Mouse (Mus musculus) hematopoietic stem cell, adult 5-6 weeks (primary cell): ENCODE results near the gene Krt14. TPM values are rescaled to one million over a fixed set of nuclear protein-coding genes. Genes with fewer than 3 reads are reported as not detected.
"Not testable (repeated sequence)": the region's sequence is repeated elsewhere in the genome, so short reads cannot be mapped to it uniquely, and the experiment has no call there.

Source experiments
- ATAC-seq, 2 experiments: fragments of 125-278 bp in 1 of 2; replicated peaks in 1 of 2; 2 replicates each; pipeline ENCODE4 v1.8.0; 2016 to 2017; ENCODE audit warnings: inconsistent platforms in 2 of 2, mild to moderate bottlenecking in 2 of 2, moderate number of reproducible peaks in 2 of 2, low read depth in 1 of 2, moderate TSS enrichment in 1 of 2; ENCODE audit not compliant: low FRiP score in 2 of 2, poor library complexity in 2 of 2, severe bottlenecking in 2 of 2, insufficient read depth in 1 of 2, low TSS enrichment in 1 of 2
- total RNA-seq: library from RNA; stranded (forward); fragments of 172-1452, 232-1000 nt; gene quantifications from 2 replicates; pipeline ENCODE4 v1.2.3, GENCODE M21; 2017

Gene Krt14
- total RNA-seq, result not detected in 2 replicates

DNA sequence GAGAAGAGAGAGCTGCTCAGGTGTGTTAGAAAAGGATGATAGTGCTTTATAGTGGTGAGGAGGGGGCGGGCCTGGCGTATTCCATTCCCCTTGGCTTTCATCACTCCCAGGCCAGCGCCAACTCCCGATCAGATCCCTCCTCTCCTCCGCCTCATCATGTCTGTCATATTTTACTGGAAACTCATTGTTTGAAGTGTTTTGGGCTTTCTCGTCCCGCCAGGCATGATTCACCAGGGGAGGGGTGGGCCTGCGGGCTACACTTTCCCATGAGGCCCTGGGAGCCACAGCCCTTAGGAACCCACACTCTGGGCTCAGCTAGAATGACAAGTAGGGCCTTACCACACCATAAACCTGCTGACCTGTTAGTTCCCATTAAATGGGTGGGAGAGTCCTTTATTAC lies at the start of gene Krt14:
TSS of gene Krt14 (minus strand) at position 51 of the 400 bp plus-strand sequence.
- no peak for ATAC-seq

- ATAC-seq, result no peak
Observed at GRCm38 (mm10) chr11:100255514-100255913, 48.2 kb upstream of the Krt14 start.

DNA sequence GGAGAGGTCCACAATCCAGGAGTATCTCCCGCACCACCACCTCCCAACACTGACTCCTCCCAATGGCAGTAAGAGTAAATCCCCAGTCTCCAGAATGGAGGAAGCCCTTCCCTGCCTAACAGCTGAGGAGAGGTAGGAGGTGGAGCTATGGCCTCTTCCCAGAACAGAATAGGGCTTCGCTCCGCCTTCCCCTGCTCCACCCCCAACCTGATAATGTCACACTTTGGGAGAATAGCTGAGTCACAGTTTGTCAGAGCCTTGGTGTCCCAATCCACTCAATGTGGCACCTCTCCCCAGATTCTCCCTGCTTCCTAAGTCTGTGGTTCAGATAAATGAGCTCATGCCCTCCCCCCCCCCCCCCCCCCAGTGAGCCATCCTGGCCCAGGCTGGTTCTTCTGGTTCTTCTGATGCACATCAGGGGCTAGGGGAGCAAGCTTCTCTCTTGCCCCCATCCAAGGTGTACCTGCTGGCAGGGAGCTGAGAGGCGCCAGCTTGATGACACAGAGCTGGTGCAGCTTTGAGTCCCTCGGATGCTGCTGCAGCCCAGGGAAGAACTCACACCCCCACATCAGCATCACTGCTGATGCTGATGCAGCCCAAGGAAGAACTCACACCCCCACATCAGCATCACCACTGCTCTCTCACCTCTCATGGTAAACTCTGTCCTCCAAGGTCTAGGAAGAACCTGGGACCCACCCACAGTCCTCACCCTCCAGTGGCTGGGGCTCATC lies 47.2 kb upstream of the Krt14 start:
- ATAC-seq, result no peak

- no peak for ATAC-seq
Observed at GRCm38 (mm10) chr11:100248852-100249465, 41.6 kb upstream of the Krt14 start, which contains the start of gene Krt16. Krt16 (minus strand) TSS chr11:100248902.

DNA sequence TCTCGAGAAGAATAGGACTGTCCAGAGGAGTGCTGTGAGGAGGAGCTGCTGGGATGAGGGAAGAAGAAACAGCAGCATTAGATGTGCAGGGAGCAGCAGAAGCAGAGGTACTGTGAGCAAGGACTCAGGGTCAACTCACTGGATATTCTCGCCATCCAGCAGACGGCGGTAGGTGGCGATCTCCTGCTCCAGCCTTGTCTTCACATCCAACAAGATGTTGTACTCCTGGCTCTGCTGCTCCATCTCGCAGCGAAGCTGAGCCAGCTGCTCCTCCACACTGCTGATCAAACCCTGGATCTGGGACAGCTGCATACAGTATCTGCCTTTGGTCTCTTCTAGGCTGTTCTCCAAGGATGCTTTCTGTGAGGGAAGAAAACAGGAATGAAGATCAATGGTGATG lies 39.1 kb upstream of the Krt14 start:
- not testable (repeated sequence) for ATAC-seq

GRCm38 (mm10) chr11:100240272-100240671 lies 32.9 kb upstream of the Krt14 start:
- not testable (repeated sequence) for ATAC-seq

DNA sequence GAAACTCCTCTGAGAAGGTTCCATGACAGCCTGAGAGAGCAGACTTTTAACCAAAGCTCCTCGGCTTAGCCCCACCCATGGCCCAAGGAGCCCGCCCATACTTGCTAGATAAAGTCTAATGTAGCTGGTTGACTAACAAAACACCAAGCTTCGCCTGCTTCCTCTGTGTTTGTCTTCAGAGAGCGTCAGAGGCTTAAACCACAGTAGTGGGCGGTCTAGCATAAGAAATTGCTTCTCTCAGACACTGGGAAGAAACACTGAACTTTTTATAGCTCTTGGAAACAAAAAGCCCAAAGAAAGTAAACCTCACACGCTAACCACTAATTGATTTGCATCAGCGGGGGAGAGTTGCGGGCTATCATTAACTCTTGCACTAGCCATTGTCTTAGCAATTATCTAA lies 14.4 kb upstream of the Krt14 start:
- no peak for ATAC-seq

DNA sequence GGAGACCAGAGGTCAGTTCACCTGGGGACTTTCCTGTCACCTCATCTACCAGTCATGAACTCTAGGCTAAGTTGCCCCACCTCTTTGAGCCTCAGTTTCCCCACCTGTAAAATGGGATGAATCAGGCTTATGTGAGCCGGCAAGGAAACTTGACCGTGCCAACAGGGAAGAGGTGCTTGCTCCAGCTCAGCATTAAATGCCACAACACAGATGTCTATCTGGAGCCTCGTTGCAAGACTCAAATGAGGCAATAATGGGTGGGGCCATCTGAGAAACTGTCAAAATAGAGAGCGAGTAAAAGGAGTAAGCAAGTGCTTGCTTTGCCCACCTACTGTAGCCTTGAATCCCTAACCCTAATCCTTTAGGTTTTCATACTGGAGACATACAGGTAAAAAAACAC lies 12.0 kb upstream of the Krt14 start:
- no peak for ATAC-seq

DNA sequence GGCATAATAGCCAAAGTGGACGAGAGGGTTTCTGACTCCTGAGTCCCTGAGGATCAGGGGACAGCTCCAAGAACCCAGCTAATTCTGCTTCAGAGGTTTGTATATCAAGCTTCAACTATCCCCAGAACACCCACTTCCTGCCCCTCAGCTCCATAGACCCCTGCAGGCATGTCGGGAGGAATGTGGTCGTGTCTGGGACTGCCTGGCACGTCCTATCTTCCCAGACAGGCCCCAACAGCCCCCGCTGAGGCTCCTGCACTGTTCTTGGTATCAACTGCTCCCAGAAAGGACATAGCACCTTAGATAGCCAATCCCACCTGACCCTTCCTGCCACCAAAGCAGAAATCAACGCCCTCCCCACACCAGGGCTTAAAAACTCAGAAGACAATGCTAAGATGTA lies 1.2 kb upstream of the Krt14 start:
- no peak for ATAC-seq

GRCm38 (mm10) chr11:100203448-100203847 lies 3.9 kb downstream of the Krt14 start:
- ATAC-seq, result no peak

GRCm38 (mm10) chr11:100202906-100203305 lies 4.4 kb downstream of the Krt14 start:
- no peak for ATAC-seq

- ATAC-seq, result no peak
Observed at GRCm38 (mm10) chr11:100200104-100200820, 7.1 kb downstream of the Krt14 start.

GRCm38 (mm10) chr11:100198666-100199065 lies 8.7 kb downstream of the Krt14 start:
- no peak for ATAC-seq

GRCm38 (mm10) chr11:100192992-100193391 lies 14.4 kb downstream of the Krt14 start, which contains the start of gene Krt9:
Krt9 (minus strand) TSS chr11:100193246.
- no peak for ATAC-seq

GRCm38 (mm10) chr11:100191820-100192219 lies 15.5 kb downstream of the Krt14 start:
- ATAC-seq, result no peak

- no peak for ATAC-seq
Observed at GRCm38 (mm10) chr11:100186736-100187135, 20.6 kb downstream of the Krt14 start.

- no peak for ATAC-seq
Observed at GRCm38 (mm10) chr11:100181725-100182124, 25.6 kb downstream of the Krt14 start.

- ATAC-seq, result no peak
Observed at GRCm38 (mm10) chr11:100179260-100179659, 28.1 kb downstream of the Krt14 start.
